ENCODE assay signal across 16 mouse cellular contexts in genomic region chr6:129284384-129285104, GRCm38 (mm10). TPM values are rescaled to one million over a fixed set of nuclear protein-coding genes. Genes with fewer than 3 reads are reported as not detected.
DNase-seq lines count a peak whose midpoint lies in the region; ATAC-seq and TF ChIP-seq lines count a peak whose summit lies in the region.
"Had no signal": no experiment of that assay in that cellular context is flagged by ENCODE, and none has a peak within 500 bp of the region (broad histone marks: within the 10 kb centered on the region; RNA-seq: fewer than 3 reads in every experiment).

No protein-coding gene starts in this region.

- no peak overlapping the region for H3K4me3 ChIP-seq in intestine, postnatal 0 days (ENCODE audit: low read depth, low read length)
- no peak overlapping the region for H3K4me3 ChIP-seq in intestine, embryonic 15.5 days (replicated peaks)
- H3K4me3 ChIP-seq: limb, embryonic 15.5 days had no signal

- H3K36me3 ChIP-seq in intestine, postnatal 0 days (ENCODE audit: control insufficient read depth, insufficient read depth) = no peaks in the 10 kb centered on the region
- no peaks in the 10 kb centered on the region for H3K36me3 ChIP-seq in intestine, embryonic 15.5 days
- H3K36me3 ChIP-seq: limb, embryonic 15.5 days had no signal

- peak; percentile 8 for DNase-seq in kidney, adult 9 months
- DNase-seq in kidney, adult 8-10 months = no peak
- peak; percentile 6 for DNase-seq in liver
- peak; percentile 81 for DNase-seq in thymus, postnatal 25 days
- DNase-seq in cerebellum, adult 9-10 months = no peak
- DNase-seq: kidney, postnatal 25 days had no signal

- no peak overlapping the region for H3K27ac ChIP-seq in intestine, postnatal 0 days (ENCODE audit: low read depth, low read length)
- H3K27ac ChIP-seq in intestine, embryonic 15.5 days = no peak overlapping the region
- H3K27ac ChIP-seq: limb, embryonic 15.5 days had no signal

- H3K4me1 ChIP-seq in intestine, postnatal 0 days (replicated peaks; ENCODE audit: control insufficient read depth, insufficient read depth, low read length) = no peaks in the 10 kb centered on the region
- no peaks in the 10 kb centered on the region for H3K4me1 ChIP-seq in intestine, embryonic 15.5 days (replicated peaks)
- H3K4me1 ChIP-seq: limb, embryonic 15.5 days had no signal

- H3K9ac ChIP-seq in intestine, postnatal 0 days (ENCODE audit: low read depth, low read length) = no peak overlapping the region
- H3K9ac ChIP-seq in intestine, embryonic 15.5 days = no peak overlapping the region
- H3K9ac ChIP-seq: limb, embryonic 15.5 days had no signal

- ATAC-seq in megakaryocyte-erythroid progenitor cell, adult 5-6 weeks (replicated peaks; ENCODE audit: low FRiP score, low TSS enrichment, poor library complexity, severe bottlenecking) = peak; percentile 97
- no peak for ATAC-seq in intestine, postnatal 0 days
- no peak for ATAC-seq in intestine, embryonic 15.5 days

- no peak overlapping the region for H3K4me2 ChIP-seq in intestine, postnatal 0 days (replicated peaks; ENCODE audit: low read depth)
- H3K4me2 ChIP-seq in intestine, embryonic 15.5 days (replicated peaks) = no peak overlapping the region
- H3K4me2 ChIP-seq: limb, embryonic 15.5 days had no signal

- WGBS in intestine, postnatal 0 days = 66% methylated on average over 7 of the region's 7 CpGs
- WGBS in intestine, embryonic 15.5 days = 72% methylated on average over 7 of the region's 7 CpGs

- H3K27me3 ChIP-seq in intestine, postnatal 0 days (replicated peaks; ENCODE audit: control insufficient read depth, insufficient read depth, low read length) = no peaks in the 10 kb centered on the region
- no peaks in the 10 kb centered on the region for H3K27me3 ChIP-seq in intestine, embryonic 15.5 days (replicated peaks)
- H3K27me3 ChIP-seq: limb, embryonic 15.5 days had no signal

- no peak for TF ChIP-seq CTCF in intestine, postnatal 0 days (IDR thresholded peaks at IDR 0.05; ENCODE audit: low read depth)

- H3K9me3 ChIP-seq in intestine, postnatal 0 days (ENCODE audit: control insufficient read depth) = no peaks in the 10 kb centered on the region
- H3K9me3 ChIP-seq in intestine, embryonic 15.5 days = no peaks in the 10 kb centered on the region
- H3K9me3 ChIP-seq: limb, embryonic 15.5 days had no signal

RNA-seq across cellular contexts. Expression of gene Cd69, which starts 9.3 kb away (rescaled TPM):
- 7.0 and 12.2 TPM in 2 replicates for total RNA-seq in megakaryocyte-erythroid progenitor cell, adult 5-6 weeks (2014; fragmentation: Nextera tagmentation)
- 57.7 and 71.1 TPM in 2 replicates for total RNA-seq in megakaryocyte-erythroid progenitor cell, adult 5-6 weeks (2017)
- 0.12 and 0.16 TPM in 2 replicates for polyA plus RNA-seq in intestine, postnatal 0 days (2015; fragmentation: Nextera tagmentation; extraction: Ambion mirVana)
- 0.19 and 0.28 TPM in 2 replicates for polyA plus RNA-seq in intestine, embryonic 15.5 days (2015; fragmentation: Nextera tagmentation; extraction: Ambion mirVana)
- polyA plus RNA-seq: neural tube, embryonic 14.5 days had no signal

RNA-seq across cellular contexts. Expression of gene 4922502D21Rik, which starts 47.1 kb away (rescaled TPM):
- total RNA-seq in megakaryocyte-erythroid progenitor cell, adult 5-6 weeks (2014; fragmentation: Nextera tagmentation) = not detected in 2 replicates
- total RNA-seq in megakaryocyte-erythroid progenitor cell, adult 5-6 weeks (2017) = not detected in 2 replicates
- not detected in 2 replicates for polyA plus RNA-seq in intestine, postnatal 0 days (2015; fragmentation: Nextera tagmentation; extraction: Ambion mirVana)
- polyA plus RNA-seq in intestine, embryonic 15.5 days (2015; fragmentation: Nextera tagmentation; extraction: Ambion mirVana) = not detected in 2 replicates
- total RNA-seq: adrenal gland, postnatal 4 days; ES-E14 had no signal
- polyA plus RNA-seq: frontal cortex, adult 2 months; heart, embryonic 14.5 days; limb, embryonic 15.5 days; neural tube, embryonic 14.5 days; stomach, embryonic 14.5 days had no signal

RNA-seq across cellular contexts. Expression of gene Clec12a, which starts 57.9 kb away (rescaled TPM):
- total RNA-seq in megakaryocyte-erythroid progenitor cell, adult 5-6 weeks (2014; fragmentation: Nextera tagmentation) = 0.37 and 4.4 TPM in 2 replicates
- total RNA-seq in megakaryocyte-erythroid progenitor cell, adult 5-6 weeks (2017) = 3.4 and 6.6 TPM in 2 replicates
- 0.09 and 0.20 TPM in 2 replicates for polyA plus RNA-seq in intestine, postnatal 0 days (2015; fragmentation: Nextera tagmentation; extraction: Ambion mirVana)
- 0.80 and 0.87 TPM in 2 replicates for polyA plus RNA-seq in intestine, embryonic 15.5 days (2015; fragmentation: Nextera tagmentation; extraction: Ambion mirVana)
- total RNA-seq: ES-E14 had no signal

Comparison
In these comparisons a context has a peak if more than half of its experiments do, and no peak if none do; other contexts are left out.
1. DNase-seq: peak in kidney, adult 9 months (single experiment), liver (single experiment) and thymus, postnatal 25 days (single experiment); none in kidney, adult 8-10 months (0 of 2) and cerebellum, adult 9-10 months (single experiment).